Mouse (Mus musculus): Measurements from ENCODE around the gene Casr.

GRCm38 (mm10) chr16:36469955-36470478 lies 91.9 kb downstream of the Casr start:
- peak; percentile 41; the same call in 1 of the 2 replicates for TF ChIP-seq ZC3H11A (IDR thresholded peaks at IDR 0.05; ENCODE audit: borderline replicate concordance, low read depth, low read length)
- TF ChIP-seq CHD2 (IDR thresholded peaks at IDR 0.05; ENCODE audit: low read depth, low read length): no peak
- TF ChIP-seq ZNF384 (IDR thresholded peaks at IDR 0.05; ENCODE audit: low read depth, low read length): peak; percentile 95

Data from ES-E14 (cell line).